Mouse (Mus musculus) hindbrain, postnatal 0 days (tissue): ENCODE measurements around the gene Trim56. TPM values are rescaled to one million over a fixed set of nuclear protein-coding genes. Genes with fewer than 3 reads are reported as not detected.

Experiments
- ATAC-seq: fragments of 200-750 bp; cut with Nextera tagmentation; 2 replicates; pipeline ENCODE4 v1.8.0; 2017; ENCODE audit warnings: mild to moderate bottlenecking, moderate TSS enrichment, moderate library complexity
- DNase-seq: peaks from one replicate; pipeline ENCODE4 v3.0.0-alpha.2; 2015; ENCODE audit warnings: low spot score
- H3K27ac ChIP-seq: fragments of 300-500 bp; sonication (generic); 2 replicates; pipeline ENCODE4 v1.5.1; 2014; ENCODE audit warnings: mild to moderate bottlenecking
- H3K27me3 ChIP-seq: fragments of 300-500 bp; sonication (generic); 2 replicates; pipeline ENCODE4 v1.6.1; 2014; ENCODE audit warnings: low read length, mixed read lengths; ENCODE audit not compliant: insufficient read depth
- H3K36me3 ChIP-seq: fragments of 300-500 bp; sonication (generic); 2 replicates; pipeline ENCODE4 v1.6.1; 2014; ENCODE audit warnings: low read length, mixed read lengths; ENCODE audit not compliant: insufficient read depth
- H3K4me1 ChIP-seq: fragments of 300-500 bp; sonication (generic); 2 replicates; pipeline ENCODE4 v1.6.1; 2014; ENCODE audit warnings: antibody characterized with exemption, low read length, mixed read lengths; ENCODE audit not compliant: insufficient read depth
- H3K4me2 ChIP-seq: fragments of 300-500 bp; sonication (generic); 2 replicates; pipeline ENCODE4 v1.6.1; 2014; ENCODE audit warnings: low read depth, mild to moderate bottlenecking, low read length, moderate library complexity, mixed read lengths
- H3K4me3 ChIP-seq: fragments of 300-500 bp; sonication (generic); 2 replicates; pipeline ENCODE4 v1.5.1; 2014; ENCODE audit warnings: low read length
- H3K9ac ChIP-seq: fragments of 300-500 bp; sonication (generic); replicated peaks from 2 replicates; pipeline ENCODE4 v1.6.1; 2014; ENCODE audit warnings: mild to moderate bottlenecking, low read length, moderate library complexity, mixed read lengths
- H3K9me3 ChIP-seq: fragments of 300-500 bp; sonication (generic); 2 replicates; pipeline ENCODE4 v1.6.1; 2016; ENCODE audit warnings: low read length, mixed read lengths
- CTCF ChIP-seq: IDR thresholded peaks from 2 replicates; pipeline ENCODE4 v1.5.1; 2016; ENCODE audit warnings: antibody characterized with exemption, control low read depth, low read depth
- WGBS: fragments of 180-500 bp; shearing (Covaris S2); extraction: QIAGEN DNeasy Blood & Tissue Kit; methylation state at CpG from one replicate; pipeline ENCODE4 v1.1.7; 2014; 5-methylcytosine and 5-hydroxymethylcytosine counted together
- polyA plus RNA-seq: library from polyadenylated mRNA; unstranded; fragments of >200 nt; fragmentation: Nextera tagmentation; extraction: Ambion mirVana; gene quantifications from 2 replicates; pipeline ENCODE4 v1.2.1, GENCODE M21; 2015
- total RNA-seq: library from RNA; depleted of rRNA; stranded (reverse); fragments of >200 nt; gene quantifications from 2 replicates; pipeline ENCODE4 v1.2.3, GENCODE M21; 2014

Gene Trim56
- total and polyA plus RNA-seq, 2 experiments from 2014 or later: 2.6 to 7.2 TPM

GRCm38 (mm10) chr5:137109941-137110593, 5.9 kb downstream of the Trim56 start:
- H3K27ac ChIP-seq: no peak overlapping the region
- no peaks in the 10 kb centered on the region for H3K27me3 ChIP-seq
- no peaks in the 10 kb centered on the region for H3K9me3 ChIP-seq
- no peak overlapping the region for H3K4me2 ChIP-seq
- ATAC-seq: no peak
- no peaks in the 10 kb centered on the region for H3K36me3 ChIP-seq
- no peak overlapping the region for H3K4me3 ChIP-seq
- no peak for DNase-seq
- WGBS: 58% methylated on average over 25 of the region's 25 CpGs
- H3K4me1 ChIP-seq: no peaks in the 10 kb centered on the region
- H3K9ac ChIP-seq: no peak overlapping the region
- no peak for TF ChIP-seq CTCF

DNA sequence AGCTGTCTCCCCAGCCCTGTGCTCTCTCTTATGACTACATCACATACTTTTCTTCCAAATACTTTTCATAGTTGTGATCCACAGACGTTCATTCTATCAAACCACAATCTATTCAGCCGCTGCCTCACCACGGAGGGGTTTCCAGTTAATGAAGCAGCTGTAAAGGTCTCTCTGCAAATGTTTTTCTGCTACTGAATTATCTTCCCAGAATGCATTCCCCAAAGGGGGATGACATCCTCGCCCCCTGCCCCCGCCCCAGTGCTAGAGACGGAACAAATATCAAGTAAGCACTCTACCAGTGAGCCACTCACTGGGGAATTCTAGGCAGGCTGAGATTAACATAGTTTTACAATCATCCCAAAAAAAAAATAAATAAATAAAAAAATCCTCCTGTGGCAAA, 7.9 kb downstream of the Trim56 start:
- no peaks in the 10 kb centered on the region for H3K9me3 ChIP-seq
- H3K27me3 ChIP-seq: no peaks in the 10 kb centered on the region
- DNase-seq: no peak
- H3K4me1 ChIP-seq: peaks cover 2% of the 10 kb centered on the region; the same call in 1 of the 2 replicates
- no peaks in the 10 kb centered on the region for H3K36me3 ChIP-seq
- H3K4me2 ChIP-seq: no peak overlapping the region
- no peak for TF ChIP-seq CTCF
- H3K9ac ChIP-seq: no peak overlapping the region
- no peak for ATAC-seq
- H3K27ac ChIP-seq: no peak overlapping the region
- H3K4me3 ChIP-seq: no peak overlapping the region
- 62% methylated on average over 6 of the region's 6 CpGs for WGBS

DNA sequence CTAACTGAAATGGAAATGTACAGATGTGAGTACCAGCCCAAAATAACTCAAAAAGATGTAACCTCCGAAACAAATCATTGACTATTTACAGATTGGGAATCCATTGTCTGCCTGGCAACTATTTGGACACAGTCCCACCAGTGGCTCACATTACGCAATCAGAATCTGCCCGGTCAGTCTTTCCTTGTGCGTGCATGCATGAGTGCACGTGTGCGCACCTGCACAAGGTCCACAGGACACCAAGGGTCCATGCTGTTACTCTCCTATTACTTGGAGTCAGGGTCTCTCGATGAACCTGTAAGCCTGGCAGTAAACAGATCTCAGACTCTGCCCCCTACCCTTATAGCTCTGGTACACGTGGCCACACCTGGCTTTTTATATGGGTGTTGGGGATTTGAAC, 8.3 kb downstream of the Trim56 start:
- H3K36me3 ChIP-seq: no peaks in the 10 kb centered on the region
- H3K4me2 ChIP-seq: no peak overlapping the region
- no peak overlapping the region for H3K27ac ChIP-seq
- H3K27me3 ChIP-seq: no peaks in the 10 kb centered on the region
- TF ChIP-seq CTCF: no peak
- H3K4me3 ChIP-seq: no peak overlapping the region
- peaks cover 3% of the 10 kb centered on the region; the same call in 1 of the 2 replicates for H3K4me1 ChIP-seq
- ATAC-seq (no peak), DNase-seq (no peak)
- H3K9ac ChIP-seq: no peak overlapping the region
- WGBS: 77% methylated on average over 8 of the region's 8 CpGs
- no peaks in the 10 kb centered on the region for H3K9me3 ChIP-seq

DNA sequence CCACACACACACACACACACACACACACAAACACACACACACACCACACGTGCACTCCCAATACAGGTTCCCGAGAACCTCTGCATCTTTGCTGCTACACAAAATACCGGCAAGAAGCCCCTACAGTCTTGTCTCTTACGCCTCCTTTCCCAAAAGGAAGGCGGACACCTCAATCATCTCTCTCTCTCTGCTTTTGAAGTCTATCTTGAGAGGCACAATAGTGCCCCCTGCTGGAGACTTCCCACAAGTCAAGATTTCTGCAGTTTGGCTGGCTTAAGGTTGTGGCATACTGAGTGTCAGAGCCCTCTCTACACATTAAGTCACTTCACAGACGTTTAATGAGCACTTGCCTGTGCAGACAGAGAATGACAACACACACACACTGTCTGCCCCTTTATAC, 9.0 kb downstream of the Trim56 start:
- peak; percentile 93 for TF ChIP-seq CTCF
- H3K4me1 ChIP-seq: peaks cover 3% of the 10 kb centered on the region; the same call in 1 of the 2 replicates
- H3K4me3 ChIP-seq: no peak overlapping the region
- ATAC-seq: peak; percentile 54
- no peaks in the 10 kb centered on the region for H3K27me3 ChIP-seq
- H3K9me3 ChIP-seq: no peaks in the 10 kb centered on the region
- DNase-seq: peak; percentile 93
- WGBS: 3% methylated on average over 6 of the region's 6 CpGs
- H3K27ac ChIP-seq: no peak overlapping the region
- H3K4me2 ChIP-seq: peak overlapping the region; percentile 31; the same call in 1 of the 2 replicates
- H3K36me3 ChIP-seq: no peaks in the 10 kb centered on the region
- H3K9ac ChIP-seq: no peak overlapping the region

DNA sequence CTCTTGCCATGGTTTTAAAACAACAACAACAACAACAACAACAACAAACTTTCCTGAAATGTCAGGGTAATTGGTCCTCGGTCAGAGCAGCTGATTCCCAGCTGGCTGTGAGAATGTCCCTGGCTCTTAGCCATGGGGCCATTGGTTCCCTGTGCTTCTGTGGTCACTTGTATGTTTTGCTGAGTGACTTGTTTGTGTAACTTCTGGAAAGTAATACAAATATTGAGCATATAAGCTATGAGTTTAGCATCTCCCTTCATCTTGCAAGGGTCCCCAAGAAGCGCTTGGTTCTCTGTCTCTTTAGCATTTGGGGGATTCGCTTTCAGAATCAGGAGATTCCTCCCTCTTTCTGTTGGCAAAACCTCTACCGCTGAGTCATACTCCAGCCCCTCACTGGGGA, 9.6 kb downstream of the Trim56 start:
- peaks cover 3% of the 10 kb centered on the region; the same call in 1 of the 2 replicates for H3K4me1 ChIP-seq
- no peak overlapping the region for H3K9ac ChIP-seq
- no peaks in the 10 kb centered on the region for H3K36me3 ChIP-seq
- no peak overlapping the region for H3K4me2 ChIP-seq
- no peak overlapping the region for H3K27ac ChIP-seq
- H3K9me3 ChIP-seq: no peaks in the 10 kb centered on the region
- TF ChIP-seq CTCF: no peak
- H3K4me3 ChIP-seq: no peak overlapping the region
- no peaks in the 10 kb centered on the region for H3K27me3 ChIP-seq
- DNase-seq: no peak
- WGBS: 67% methylated on average over 4 of the region's 4 CpGs
- ATAC-seq: no peak

- H3K4me1 ChIP-seq: peaks cover 3% of the 10 kb centered on the region; the same call in 1 of the 2 replicates
- no peaks in the 10 kb centered on the region for H3K27me3 ChIP-seq
- no peak overlapping the region for H3K27ac ChIP-seq
- H3K9ac ChIP-seq: no peak overlapping the region
- no peak for TF ChIP-seq CTCF
- H3K4me3 ChIP-seq: no peak overlapping the region
- ATAC-seq (no peak), DNase-seq (no peak)
- no peak overlapping the region for H3K4me2 ChIP-seq
- H3K36me3 ChIP-seq: no peaks in the 10 kb centered on the region
- 92% methylated on average over 2 of the region's 2 CpGs for WGBS
- H3K9me3 ChIP-seq: no peaks in the 10 kb centered on the region
Measured at GRCm38 (mm10) chr5:137103969-137104368, 12.0 kb downstream of the Trim56 start.
